Mouse (Mus musculus): ENCODE measurements around the gene Zbtb7b. TPM values are rescaled to one million over a fixed set of nuclear protein-coding genes. Genes with fewer than 3 reads are reported as not detected.

Gene Zbtb7b
- total RNA-seq (2014; fragmentation: Nextera tagmentation), result 32.9 and 34.2 TPM in 2 replicates
- 23.3 and 31.4 TPM in 2 replicates for total RNA-seq (2017)
- polyA plus RNA-seq (2012), result 123 and 126 TPM in 2 replicates

- H3K4me3 ChIP-seq (ENCODE audit: low read depth, low read length), result peak within 1 kb of the TSS; percentile 83
- no peaks in the 10 kb centered on the region for H3K9me3 ChIP-seq (replicated peaks)
- DNase-seq (ENCODE audit: low spot score), result peak; percentile 84
- peak; percentile 38; the same call in 1 of the 2 replicates for ATAC-seq (ENCODE audit: extremely low read depth, insufficient number of reproducible peaks, low FRiP score, poor library complexity, severe bottlenecking)
- H3K27me3 ChIP-seq (ENCODE audit: insufficient read depth, low read length), result no peaks in the 10 kb centered on the region
- peaks cover 29% of the 10 kb centered on the region for H3K36me3 ChIP-seq (replicated peaks)
- TF ChIP-seq POLR2AphosphoS5 (IDR thresholded peaks at IDR 0.05; ENCODE audit: insufficient replicate concordance, low read depth, low read length) (no peak), TAL1 (conservative IDR thresholded peaks at IDR 0.05; ENCODE audit: low read depth, low read length) (no peak), CTCF (IDR thresholded peaks at IDR 0.05; ENCODE audit: low read depth, low read length) (no peak), GATA2 (IDR thresholded peaks at IDR 0.05; ENCODE audit: borderline replicate concordance, low read depth, low read length) (no peak), GATA1 (IDR thresholded peaks at IDR 0.05; ENCODE audit: borderline replicate concordance, low read length) (no peak)
- peaks cover 68% of the 10 kb centered on the region for H3K4me1 ChIP-seq (ENCODE audit: insufficient read depth, low read depth, low read length)
These were observed at the start of gene Zbtb7b for GRCm38 (mm10) chr3:89394006-89394893. TSS of gene Zbtb7b (minus strand) at chr3:89394776.

GRCm38 (mm10) chr3:89440691-89441090 is 46.1 kb upstream of the Zbtb7b start:
- no peaks in the 10 kb centered on the region for H3K9me3 ChIP-seq (replicated peaks)
- TF ChIP-seq TAL1 (conservative IDR thresholded peaks at IDR 0.05; ENCODE audit: low read depth, low read length), result no peak
- no peak for TF ChIP-seq GATA1 (IDR thresholded peaks at IDR 0.05; ENCODE audit: borderline replicate concordance, low read length)
- TF ChIP-seq CTCF (IDR thresholded peaks at IDR 0.05; ENCODE audit: low read depth, low read length), result no peak
- TF ChIP-seq GATA2 (IDR thresholded peaks at IDR 0.05; ENCODE audit: borderline replicate concordance, low read depth, low read length), result no peak
- no peak for TF ChIP-seq POLR2AphosphoS5 (IDR thresholded peaks at IDR 0.05; ENCODE audit: insufficient replicate concordance, low read depth, low read length)
- H3K4me3 ChIP-seq (ENCODE audit: low read depth, low read length), result no peak overlapping the region
- H3K27me3 ChIP-seq (ENCODE audit: insufficient read depth, low read length), result no peaks in the 10 kb centered on the region
- DNase-seq (ENCODE audit: low spot score) (no peak), ATAC-seq (ENCODE audit: extremely low read depth, insufficient number of reproducible peaks, low FRiP score, poor library complexity, severe bottlenecking) (no peak)
- peaks cover 68% of the 10 kb centered on the region for H3K36me3 ChIP-seq (replicated peaks)
- peaks cover 30% of the 10 kb centered on the region for H3K4me1 ChIP-seq (ENCODE audit: insufficient read depth, low read depth, low read length)

- no peak for ATAC-seq (ENCODE audit: extremely low read depth, insufficient number of reproducible peaks, low FRiP score, poor library complexity, severe bottlenecking)
- H3K4me3 ChIP-seq (ENCODE audit: low read depth, low read length), result peak overlapping the region; percentile 68
- no peak for TF ChIP-seq CTCF (IDR thresholded peaks at IDR 0.05; ENCODE audit: low read depth, low read length)
- TF ChIP-seq GATA1 (IDR thresholded peaks at IDR 0.05; ENCODE audit: borderline replicate concordance, low read length), result no peak
- TF ChIP-seq GATA2 (IDR thresholded peaks at IDR 0.05; ENCODE audit: borderline replicate concordance, low read depth, low read length), result no peak
- TF ChIP-seq TAL1 (conservative IDR thresholded peaks at IDR 0.05; ENCODE audit: low read depth, low read length), result no peak
- TF ChIP-seq POLR2AphosphoS5 (IDR thresholded peaks at IDR 0.05; ENCODE audit: insufficient replicate concordance, low read depth, low read length), result no peak
- peak; percentile 8 for DNase-seq (ENCODE audit: low spot score)
- H3K4me1 ChIP-seq (ENCODE audit: insufficient read depth, low read depth, low read length), result peaks cover 46% of the 10 kb centered on the region
- H3K36me3 ChIP-seq (replicated peaks), result peaks cover 67% of the 10 kb centered on the region
- H3K9me3 ChIP-seq (replicated peaks), result no peaks in the 10 kb centered on the region
- no peaks in the 10 kb centered on the region for H3K27me3 ChIP-seq (ENCODE audit: insufficient read depth, low read length)
These were observed 42.7 kb upstream of the Zbtb7b start for GRCm38 (mm10) chr3:89437269-89437668.

GRCm38 (mm10) chr3:89436176-89437113 is 41.9 kb upstream of the Zbtb7b start, which contains the start of gene Pbxip1:
TSS of gene Pbxip1 (plus strand) at chr3:89436706.
- Histone ChIP-seq H3K27me3 (ENCODE audit: insufficient read depth, low read length) (no peaks in the 10 kb centered on the region), H3K9me3 (replicated peaks) (no peaks in the 10 kb centered on the region), H3K4me3 (ENCODE audit: low read depth, low read length) (peak within 1 kb of the TSS; percentile 68), H3K36me3 (replicated peaks) (peaks cover 66% of the 10 kb centered on the region), H3K4me1 (ENCODE audit: insufficient read depth, low read depth, low read length) (peaks cover 51% of the 10 kb centered on the region)
- DNase-seq (ENCODE audit: low spot score) (peak; percentile 92), ATAC-seq (ENCODE audit: extremely low read depth, insufficient number of reproducible peaks, low FRiP score, poor library complexity, severe bottlenecking) (peak; percentile 75)
- TF ChIP-seq CTCF (IDR thresholded peaks at IDR 0.05; ENCODE audit: low read depth, low read length) (no peak), GATA1 (IDR thresholded peaks at IDR 0.05; ENCODE audit: borderline replicate concordance, low read length) (no peak), GATA2 (IDR thresholded peaks at IDR 0.05; ENCODE audit: borderline replicate concordance, low read depth, low read length) (no peak), TAL1 (conservative IDR thresholded peaks at IDR 0.05; ENCODE audit: low read depth, low read length) (no peak), POLR2AphosphoS5 (IDR thresholded peaks at IDR 0.05; ENCODE audit: insufficient replicate concordance, low read depth, low read length) (no peak)

GRCm38 (mm10) chr3:89435041-89435440 is 40.5 kb upstream of the Zbtb7b start:
- TF ChIP-seq TAL1 (conservative IDR thresholded peaks at IDR 0.05; ENCODE audit: low read depth, low read length) (no peak), CTCF (IDR thresholded peaks at IDR 0.05; ENCODE audit: low read depth, low read length) (no peak), GATA2 (IDR thresholded peaks at IDR 0.05; ENCODE audit: borderline replicate concordance, low read depth, low read length) (no peak), POLR2AphosphoS5 (IDR thresholded peaks at IDR 0.05; ENCODE audit: insufficient replicate concordance, low read depth, low read length) (no peak)
- Histone ChIP-seq H3K36me3 (replicated peaks) (peaks cover 58% of the 10 kb centered on the region), H3K27me3 (ENCODE audit: insufficient read depth, low read length) (no peaks in the 10 kb centered on the region), H3K9me3 (replicated peaks) (no peaks in the 10 kb centered on the region), H3K4me1 (ENCODE audit: insufficient read depth, low read depth, low read length) (peaks cover 60% of the 10 kb centered on the region), H3K4me3 (ENCODE audit: low read depth, low read length) (no peak overlapping the region)
- ATAC-seq (ENCODE audit: extremely low read depth, insufficient number of reproducible peaks, low FRiP score, poor library complexity, severe bottlenecking) (no peak), DNase-seq (ENCODE audit: low spot score) (no peak)
